In genomic region chr19:5806809-5807205, GRCm38 (mm10) we compare ENCODE assay signal across 8 mouse cellular contexts. TPM values are rescaled to one million over a fixed set of nuclear protein-coding genes. Genes with fewer than 3 reads are reported as not detected.
DNase-seq lines count a peak whose midpoint lies in the region; ATAC-seq and TF ChIP-seq lines count a peak whose summit lies in the region.

No protein-coding gene starts in this region.

- no peak for TF ChIP-seq CTCF in spleen, adult 2 months (IDR thresholded peaks at IDR 0.05; ENCODE audit: extremely low read depth, insufficient read depth, insufficient read length, insufficient replicate concordance)
- no peak for TF ChIP-seq CTCF in kidney, postnatal 0 days (IDR thresholded peaks at IDR 0.05; ENCODE audit: low read depth)

- H3K9ac ChIP-seq in forebrain, embryonic 14.5 days (ENCODE audit: low read length), result peak overlapping the region; percentile 25; the same call in 1 of the 2 replicates
- no peak overlapping the region for H3K9ac ChIP-seq in kidney, postnatal 0 days (ENCODE audit: low read depth, low read length)
- peak overlapping the region; percentile 39 for H3K9ac ChIP-seq in midbrain, embryonic 11.5 days (ENCODE audit: low read length)

- no peak for DNase-seq in spleen, adult 2 months (ENCODE audit: low read depth in 1 of 2, low spot score in 2 of 2)
- no peak for DNase-seq in spleen, adult 18-20 months
- no peak for DNase-seq in forebrain, embryonic 14.5 days (ENCODE audit: low spot score)
- DNase-seq in kidney, postnatal 0 days (ENCODE audit: low spot score), result no peak
- peak; percentile 83 for DNase-seq in midbrain, embryonic 11.5 days (ENCODE audit: low spot score, missing footprints)
- no peak for DNase-seq in gastrocnemius, adult 8-10 months (ENCODE audit: low spot score in 2 of 2)
- DNase-seq in adrenal gland, adult 18-20 months (ENCODE audit: low spot score in 2 of 2), result no peak

- no peak for TF ChIP-seq POLR2A in spleen, adult 2 months (IDR thresholded peaks at IDR 0.05; ENCODE audit: low read depth, low read length)

- no peaks in the 10 kb centered on the region for H3K27me3 ChIP-seq in spleen, adult 2 months (ENCODE audit: control insufficient read depth, insufficient read depth, low read length)
- no peaks in the 10 kb centered on the region for H3K27me3 ChIP-seq in forebrain, embryonic 14.5 days (replicated peaks; ENCODE audit: control insufficient read depth, insufficient read depth, low read length)
- no peaks in the 10 kb centered on the region for H3K27me3 ChIP-seq in kidney, postnatal 0 days (ENCODE audit: insufficient read depth, low read length)
- no peaks in the 10 kb centered on the region for H3K27me3 ChIP-seq in midbrain, embryonic 11.5 days (ENCODE audit: control insufficient read depth, insufficient read depth, low read length)

- no peaks in the 10 kb centered on the region for H3K9me3 ChIP-seq in forebrain, embryonic 14.5 days (replicated peaks; ENCODE audit: control insufficient read depth, low read length)
- no peaks in the 10 kb centered on the region for H3K9me3 ChIP-seq in kidney, postnatal 0 days (replicated peaks; ENCODE audit: low read length)
- no peaks in the 10 kb centered on the region for H3K9me3 ChIP-seq in midbrain, embryonic 11.5 days (ENCODE audit: control insufficient read depth, low read length)

- H3K36me3 ChIP-seq in spleen, adult 2 months (ENCODE audit: control insufficient read depth, insufficient read depth, low read length), result no peaks in the 10 kb centered on the region
- no peaks in the 10 kb centered on the region for H3K36me3 ChIP-seq in forebrain, embryonic 14.5 days (ENCODE audit: control insufficient read depth, insufficient read depth, low read length)
- H3K36me3 ChIP-seq in kidney, postnatal 0 days (ENCODE audit: insufficient read depth, low read length), result no peaks in the 10 kb centered on the region
- H3K36me3 ChIP-seq in midbrain, embryonic 11.5 days (ENCODE audit: control insufficient read depth, insufficient read depth, low read length), result no peaks in the 10 kb centered on the region

- no peak for ATAC-seq in forebrain, embryonic 14.5 days
- ATAC-seq in kidney, postnatal 0 days (replicated peaks; ENCODE audit: low FRiP score, low read depth), result no peak
- ATAC-seq in midbrain, embryonic 11.5 days (ENCODE audit: low FRiP score), result no peak
- no peak for ATAC-seq in megakaryocyte-erythroid progenitor cell, adult 5-6 weeks (replicated peaks; ENCODE audit: low FRiP score, low TSS enrichment, poor library complexity, severe bottlenecking)

- no peak overlapping the region for H3K4me3 ChIP-seq in spleen, adult 2 months (ENCODE audit: extremely low read depth, insufficient read depth, insufficient read length)
- H3K4me3 ChIP-seq in forebrain, embryonic 14.5 days (ENCODE audit: low read depth, low read length), result no peak overlapping the region
- no peak overlapping the region for H3K4me3 ChIP-seq in kidney, postnatal 0 days (replicated peaks; ENCODE audit: low read depth, low read length)
- H3K4me3 ChIP-seq in midbrain, embryonic 11.5 days (ENCODE audit: low read depth, low read length), result no peak overlapping the region

- H3K27ac ChIP-seq in spleen, adult 2 months (ENCODE audit: insufficient read depth, low read length), result peak overlapping the region; percentile 66
- H3K27ac ChIP-seq in forebrain, embryonic 14.5 days (ENCODE audit: low read depth, low read length), result peak overlapping the region; percentile 72; the same call in 1 of the 2 replicates
- H3K27ac ChIP-seq in kidney, postnatal 0 days, result peak overlapping the region; percentile 100
- peak overlapping the region; percentile 82 for H3K27ac ChIP-seq in midbrain, embryonic 11.5 days (ENCODE audit: low read depth, low read length)

- peaks cover 16% of the 10 kb centered on the region; the same call in 1 of the 2 replicates for H3K4me1 ChIP-seq in spleen, adult 2 months (ENCODE audit: control insufficient read depth, insufficient read depth, insufficient read length)
- peaks cover 49% of the 10 kb centered on the region for H3K4me1 ChIP-seq in forebrain, embryonic 14.5 days (ENCODE audit: control insufficient read depth, insufficient read depth, low read length)
- peaks cover 61% of the 10 kb centered on the region for H3K4me1 ChIP-seq in kidney, postnatal 0 days (replicated peaks; ENCODE audit: insufficient read depth, low read length)
- peaks cover 37% of the 10 kb centered on the region for H3K4me1 ChIP-seq in midbrain, embryonic 11.5 days (ENCODE audit: control insufficient read depth, insufficient read depth, low read length)

- H3K4me2 ChIP-seq in forebrain, embryonic 14.5 days (ENCODE audit: low read length), result no peak overlapping the region
- H3K4me2 ChIP-seq in kidney, postnatal 0 days (ENCODE audit: low read length), result no peak overlapping the region
- H3K4me2 ChIP-seq in midbrain, embryonic 11.5 days, result no peak overlapping the region; the same call in 1 of the 2 replicates

- WGBS in spleen, adult 2 months, result 31% methylated on average over 6 of the region's 6 CpGs
- WGBS in forebrain, embryonic 14.5 days, result 30% methylated on average over 6 of the region's 6 CpGs
- WGBS in kidney, postnatal 0 days, result 31% methylated on average over 6 of the region's 6 CpGs
- WGBS in midbrain, embryonic 11.5 days, result 18% methylated on average over 6 of the region's 6 CpGs

RNA-seq across cellular contexts. Expression of gene Scyl1, which starts 35.6 kb away (rescaled TPM):
- 65.4 and 68.0 TPM in 2 replicates for polyA plus RNA-seq in spleen, adult 2 months (2012; rRNA removed)
- 56.1 and 67.9 TPM in 2 replicates for polyA plus RNA-seq in forebrain, embryonic 14.5 days (2014; fragmentation: Nextera tagmentation; extraction: Ambion mirVana)
- polyA plus RNA-seq in kidney, postnatal 0 days (2015; fragmentation: Nextera tagmentation; extraction: Ambion mirVana), result 63.5 and 65.1 TPM in 2 replicates
- 48.2 and 58.6 TPM in 2 replicates for polyA plus RNA-seq in midbrain, embryonic 11.5 days (2014; fragmentation: Nextera tagmentation; extraction: Ambion mirVana)
- 10 to 100 TPM; 71.4 to 91.0 (median 82.6) TPM for total RNA-seq in gastrocnemius, adult 8-10 months (2022)
- 28.7 and 43.4 TPM in 2 replicates for total RNA-seq in megakaryocyte-erythroid progenitor cell, adult 5-6 weeks (2014; fragmentation: Nextera tagmentation)
- total RNA-seq in megakaryocyte-erythroid progenitor cell, adult 5-6 weeks (2017), result 20.2 and 23.1 TPM in 2 replicates
- total RNA-seq in adrenal gland, adult 18-20 months (2021), result 100 to 1,000 TPM in 1 of 2 experiments, 10 to 100 TPM in 1; 92.3 to 105 TPM
